Mouse (Mus musculus) Muller cell, postnatal 12 days (primary cell): ENCODE measurements around the gene Ube2l6.
A peak's percentile ranks its signal among the peaks of the same experiment; 100 is the strongest.

Experiments used
- DNase-seq: peaks from one replicate; pipeline ENCODE4 v3.0.0-alpha.2; 2015; ENCODE audit errors: inconsistent ontology term

Ube2l6 gene

GRCm38 (mm10) chr2:84798493-84798921 lies at the start of gene Ube2l6:
Gene Ube2l6, plus strand, starts transcription at chr2:84798828.
- peak; percentile 86 for DNase-seq

- DNase-seq = no peak
Observed at GRCm38 (mm10) chr2:84750115-84750514, 48.5 kb upstream of the Ube2l6 start.

- no peak for DNase-seq
Observed at GRCm38 (mm10) chr2:84756245-84756644, 42.4 kb upstream of the Ube2l6 start.

GRCm38 (mm10) chr2:84757026-84757682 lies 41.5 kb upstream of the Ube2l6 start:
- DNase-seq = no peak

- DNase-seq = peak; percentile 40
Observed at GRCm38 (mm10) chr2:84758542-84759127, 40.0 kb upstream of the Ube2l6 start.

DNA sequence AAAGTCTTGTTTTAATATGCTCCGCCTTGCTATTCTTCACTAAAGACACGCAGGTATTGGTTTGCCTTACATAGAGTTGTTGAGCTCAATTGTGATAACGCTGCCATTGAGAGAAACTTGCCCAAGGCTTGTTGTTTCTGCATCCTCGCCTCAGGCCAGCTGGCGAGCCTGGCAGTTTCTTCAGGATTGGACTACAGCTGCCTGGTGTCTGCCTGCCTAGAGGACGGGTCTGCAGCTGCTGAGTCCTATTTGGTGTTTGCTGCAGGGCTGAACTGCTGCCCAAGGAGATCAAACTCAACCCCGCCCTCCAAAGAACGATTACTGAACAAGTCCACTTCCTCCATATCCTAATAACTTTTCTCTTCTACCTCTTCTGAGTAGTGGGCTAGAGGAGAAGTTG lies 37.9 kb upstream of the Ube2l6 start:
- DNase-seq = no peak

GRCm38 (mm10) chr2:84761309-84761708 lies 37.3 kb upstream of the Ube2l6 start:
- DNase-seq = no peak

DNA sequence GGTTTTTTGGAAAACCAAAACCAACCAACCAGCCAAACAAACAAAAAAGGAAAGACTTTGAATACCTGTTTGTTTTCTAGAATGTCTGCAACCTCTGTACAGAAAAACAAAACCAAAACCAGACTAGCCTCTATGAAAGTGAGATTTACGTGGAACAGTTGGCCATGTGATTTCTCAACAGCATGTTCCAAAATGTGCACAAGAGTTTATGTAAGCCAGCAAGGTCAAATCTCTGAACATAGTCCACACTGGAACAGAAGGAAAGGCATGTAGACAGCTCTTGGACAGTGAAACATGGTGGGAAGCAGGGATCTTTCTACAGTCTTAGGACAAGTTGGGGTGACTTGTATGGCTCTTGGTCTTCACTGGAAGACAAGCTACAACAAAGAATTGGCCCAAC lies 36.8 kb upstream of the Ube2l6 start:
- no peak for DNase-seq

- no peak for DNase-seq
Observed at GRCm38 (mm10) chr2:84762295-84762694, 36.3 kb upstream of the Ube2l6 start.

DNA sequence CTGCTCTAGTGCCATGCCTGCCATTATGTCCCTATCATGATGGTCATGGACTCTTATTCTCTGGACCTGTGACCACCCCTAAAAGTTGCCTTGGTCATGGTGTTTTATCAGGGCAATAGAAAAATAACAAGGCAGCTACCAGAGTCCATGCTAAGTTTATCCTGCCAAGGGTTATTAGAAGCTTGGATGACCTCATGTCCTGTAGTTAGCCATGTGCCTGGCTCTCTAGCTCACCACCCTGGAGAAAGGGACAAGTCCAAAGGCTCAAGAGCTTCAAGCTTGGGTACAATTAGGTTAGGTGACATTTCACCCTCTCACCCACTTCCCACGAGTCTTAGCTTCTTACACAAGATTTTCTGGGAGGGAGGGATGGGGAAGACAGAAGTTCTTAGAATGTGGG lies 35.8 kb upstream of the Ube2l6 start:
- no peak for DNase-seq

GRCm38 (mm10) chr2:84770501-84770900 lies 28.1 kb upstream of the Ube2l6 start:
- DNase-seq = no peak

DNA sequence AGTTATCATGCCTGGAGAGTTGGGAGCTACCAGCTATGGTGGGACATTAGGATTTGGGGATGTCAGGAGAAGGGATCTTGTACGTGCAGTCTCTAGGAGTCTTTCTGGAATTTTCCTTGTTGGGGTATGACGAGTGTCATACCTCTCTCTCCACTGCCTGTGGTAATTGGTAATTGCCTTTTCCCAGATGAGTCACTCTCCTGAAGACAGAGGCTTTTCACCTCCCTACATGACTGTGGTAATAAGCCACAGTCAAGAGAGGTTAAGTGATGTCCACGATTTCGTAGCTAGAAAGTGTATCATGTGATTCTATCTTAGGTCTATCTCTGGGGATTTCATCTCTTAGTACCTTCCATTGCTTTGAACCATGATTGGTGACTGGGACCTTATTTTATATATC lies 26.2 kb upstream of the Ube2l6 start:
- no peak for DNase-seq

GRCm38 (mm10) chr2:84773195-84773594 lies 25.4 kb upstream of the Ube2l6 start:
- DNase-seq = no peak

DNA sequence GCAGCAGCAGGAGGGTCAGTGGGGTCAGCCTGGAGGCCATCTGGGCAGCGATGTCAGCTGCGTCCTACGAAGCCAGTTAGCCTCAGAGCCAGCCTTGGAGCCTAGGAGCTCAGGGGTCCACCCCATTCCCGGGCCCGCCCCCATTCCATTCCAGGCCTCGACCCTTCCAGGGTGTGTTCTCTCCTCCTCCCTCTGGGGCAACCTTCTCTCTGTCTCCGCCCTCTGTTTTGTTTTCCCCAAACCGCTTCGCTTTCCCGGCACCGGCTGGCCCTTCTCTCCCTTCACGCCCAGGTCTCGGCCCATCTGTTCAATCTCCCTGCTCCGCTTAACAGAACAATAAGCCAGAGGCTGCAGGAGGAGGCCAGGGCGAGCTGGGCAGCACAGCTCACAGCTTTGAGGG lies 23.9 kb upstream of the Ube2l6 start:
- peak; percentile 87 for DNase-seq

DNA sequence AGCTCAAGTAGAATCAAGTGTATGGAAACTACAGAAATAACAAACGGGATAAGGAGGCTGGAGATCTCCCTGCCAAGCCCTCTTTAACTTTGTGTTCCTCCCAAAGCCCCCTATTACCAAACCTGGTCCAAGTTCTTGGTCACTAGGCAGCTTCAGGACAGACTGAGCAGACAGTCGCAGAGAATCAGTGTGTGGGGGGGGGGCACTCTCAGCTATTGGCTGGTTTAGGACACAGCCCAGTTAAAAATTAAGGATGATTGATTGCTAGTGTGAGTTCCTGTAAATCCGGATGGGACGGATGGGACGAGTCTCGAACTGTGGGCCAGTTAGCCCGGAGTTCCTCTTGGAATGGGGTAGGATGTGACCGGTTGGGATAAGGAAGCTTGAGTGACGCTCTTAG lies 23.4 kb upstream of the Ube2l6 start, which contains the start of gene Serping1:
TSS of gene Serping1 (minus strand) at position 204 of the 400 bp plus-strand sequence.
- no peak for DNase-seq

GRCm38 (mm10) chr2:84775665-84776064 lies 23.0 kb upstream of the Ube2l6 start:
- DNase-seq = peak; percentile 40

GRCm38 (mm10) chr2:84777706-84778105 lies 20.9 kb upstream of the Ube2l6 start:
- no peak for DNase-seq

GRCm38 (mm10) chr2:84779210-84779609 lies 19.4 kb upstream of the Ube2l6 start:
- no peak for DNase-seq

GRCm38 (mm10) chr2:84783315-84783714 lies 15.3 kb upstream of the Ube2l6 start:
- DNase-seq = no peak

DNA sequence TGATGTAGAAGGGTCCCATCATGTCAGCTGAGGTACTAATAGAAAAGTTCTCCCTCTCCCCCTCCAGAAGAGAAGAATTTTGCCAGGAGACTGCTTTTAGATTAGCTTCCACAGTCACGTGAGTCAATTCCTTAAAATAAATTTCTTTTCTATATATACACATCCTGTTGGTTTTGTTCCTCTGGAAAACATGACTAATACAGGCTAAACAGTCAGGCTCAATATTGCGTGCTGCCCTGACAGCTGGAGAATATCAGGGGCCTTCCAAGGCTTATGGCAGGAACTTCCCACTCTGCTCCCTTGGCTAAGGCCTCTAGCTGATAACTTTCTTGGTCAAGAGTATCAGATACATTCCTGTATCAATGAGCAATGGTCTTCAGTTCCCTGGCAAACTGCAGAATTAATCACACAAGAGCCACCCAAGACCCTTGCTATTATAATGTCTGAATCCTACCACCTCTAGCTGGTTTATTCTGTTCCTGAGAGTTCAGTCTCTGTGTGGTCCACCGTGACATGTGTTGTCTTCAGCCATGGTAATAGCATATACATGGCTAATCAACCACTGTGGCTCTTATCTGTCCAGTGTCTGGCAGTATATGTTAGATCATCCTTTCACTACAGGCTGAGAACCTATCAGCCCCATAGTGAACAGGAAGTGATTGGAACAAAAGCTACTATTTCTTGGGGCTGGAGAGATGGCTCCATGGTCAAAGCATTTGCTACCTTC lies 14.6 kb upstream of the Ube2l6 start:
- no peak for DNase-seq

DNA sequence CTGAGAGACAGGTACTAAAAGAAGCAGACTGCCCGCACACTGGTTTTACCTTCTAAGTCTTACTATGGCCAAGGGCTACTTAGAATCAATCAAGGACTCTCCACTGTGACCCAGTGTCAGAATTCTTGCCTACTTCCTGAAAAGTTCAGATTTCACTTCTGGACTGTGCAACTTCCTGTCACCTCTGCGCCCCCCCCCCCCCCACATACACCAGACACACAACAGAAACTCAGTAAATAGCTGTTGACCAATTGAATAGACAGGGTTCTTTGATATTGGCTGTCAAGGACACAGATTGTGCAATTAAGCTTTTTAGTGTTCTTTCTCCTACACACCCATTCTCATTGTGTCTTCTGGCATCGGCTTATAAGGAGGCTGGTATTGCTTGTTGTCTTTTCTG lies 10.3 kb upstream of the Ube2l6 start:
- DNase-seq = no peak

GRCm38 (mm10) chr2:84790418-84790817 lies 8.2 kb upstream of the Ube2l6 start:
- no peak for DNase-seq

GRCm38 (mm10) chr2:84792516-84792915 lies 6.1 kb upstream of the Ube2l6 start:
- no peak for DNase-seq
